ENCODE assay signal across 11 mouse cellular contexts in the genomic region with DNA sequence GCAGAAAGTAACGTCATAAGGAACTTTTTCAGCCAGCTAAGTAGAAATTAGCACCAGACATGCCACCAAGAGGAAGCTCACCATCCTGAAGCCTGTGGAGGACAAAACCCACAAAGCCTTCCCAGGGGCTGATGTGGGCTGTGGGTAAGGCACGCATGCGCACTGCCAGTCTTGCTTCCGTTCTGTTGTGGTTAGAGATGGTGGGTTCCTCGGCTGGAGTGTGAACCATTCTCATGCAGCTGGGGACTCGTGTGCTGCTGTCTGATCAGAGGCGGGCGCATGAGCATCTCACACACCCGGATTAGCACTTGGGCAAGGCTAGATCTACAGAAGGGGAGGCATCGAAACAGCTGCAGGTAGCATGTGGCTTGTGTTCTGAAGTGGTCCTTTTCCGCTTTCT. TPM values are rescaled to one million over a fixed set of nuclear protein-coding genes. Genes with fewer than 3 reads are reported as not detected.
A peak's percentile ranks its signal among the peaks of the same experiment; 100 is the strongest.
DNase-seq lines count a peak whose midpoint lies in the region; ATAC-seq and TF ChIP-seq lines count a peak whose summit lies in the region.
"Had no signal": no experiment of that assay in that cellular context is flagged by ENCODE, and none has a peak within 500 bp of the region (broad histone marks: within the 10 kb centered on the region; RNA-seq: fewer than 3 reads in every experiment).

No protein-coding gene starts in this region.

- no peak overlapping the region for H3K4me2 ChIP-seq in forebrain, postnatal 0 days (ENCODE audit: low read depth)
- H3K4me2 ChIP-seq: heart, embryonic 15.5 days had no signal

- H3K9me3 ChIP-seq in forebrain, postnatal 0 days (ENCODE audit: low read length), result no peaks in the 10 kb centered on the region
- H3K9me3 ChIP-seq in midbrain, embryonic 10.5 days (replicated peaks), result no peaks in the 10 kb centered on the region
- H3K9me3 ChIP-seq: heart, embryonic 15.5 days had no signal

- WGBS in forebrain, postnatal 0 days, result 85% methylated on average over 11 of the region's 11 CpGs
- 87% methylated on average over 11 of the region's 11 CpGs for WGBS in midbrain, embryonic 10.5 days

- no peaks in the 10 kb centered on the region for H3K36me3 ChIP-seq in forebrain, postnatal 0 days (ENCODE audit: insufficient read depth)
- no peaks in the 10 kb centered on the region for H3K36me3 ChIP-seq in midbrain, embryonic 10.5 days
- H3K36me3 ChIP-seq: heart, embryonic 15.5 days had no signal

- H3K27me3 ChIP-seq in forebrain, postnatal 0 days (ENCODE audit: insufficient read depth, low read length), result no peaks in the 10 kb centered on the region; the same call in 1 of the 2 replicates
- peaks cover 55% of the 10 kb centered on the region for H3K27me3 ChIP-seq in midbrain, embryonic 10.5 days (ENCODE audit: low read depth, poor library complexity, severe bottlenecking)
- H3K27me3 ChIP-seq: heart, embryonic 15.5 days had no signal

- TF ChIP-seq CTCF in forebrain, postnatal 0 days (IDR thresholded peaks at IDR 0.05; ENCODE audit: low read depth), result no peak

- no peak overlapping the region for H3K4me3 ChIP-seq in forebrain, postnatal 0 days (ENCODE audit: low read depth, low read length)
- no peak overlapping the region for H3K4me3 ChIP-seq in midbrain, embryonic 10.5 days
- H3K4me3 ChIP-seq: heart, embryonic 15.5 days had no signal

- H3K27ac ChIP-seq in forebrain, postnatal 0 days (ENCODE audit: low read depth, low read length), result no peak overlapping the region
- no peak overlapping the region for H3K27ac ChIP-seq in midbrain, embryonic 10.5 days (replicated peaks)
- H3K27ac ChIP-seq: heart, embryonic 15.5 days; macrophage had no signal

- no peaks in the 10 kb centered on the region for H3K4me1 ChIP-seq in forebrain, postnatal 0 days (ENCODE audit: insufficient read depth)
- H3K4me1 ChIP-seq in midbrain, embryonic 10.5 days, result 0 out of 2 replicates have a peak, but pooled peaks cover 5% of the 10 kb centered on the region
- H3K4me1 ChIP-seq: heart, embryonic 15.5 days had no signal

- ATAC-seq in neutrophil, adult 5-6 weeks (ENCODE audit: extremely low read depth, insufficient number of reproducible peaks, low FRiP score, poor library complexity, severe bottlenecking), result peak; percentile 50; the same call in 1 of the 2 replicates
- no peak for ATAC-seq in forebrain, postnatal 0 days
- ATAC-seq: forebrain, embryonic 16.5 days had no signal

- DNase-seq in spleen, adult 12 weeks (ENCODE audit: low spot score), result peak; percentile 12
- DNase-seq in spleen, postnatal 14 days (ENCODE audit: low spot score in 2 of 2), result no peak
- peak; percentile 45 for DNase-seq in liver
- DNase-seq in right cerebral cortex, adult 18-20 months, result no peak
- no peak for DNase-seq in forebrain, postnatal 0 days
- no peak for DNase-seq in Muller cell, postnatal 12 days (ENCODE audit: inconsistent ontology term)
- DNase-seq in midbrain, embryonic 10.5 days (ENCODE audit: low spot score), result no peak

- no peak overlapping the region for H3K9ac ChIP-seq in forebrain, postnatal 0 days
- H3K9ac ChIP-seq: heart, embryonic 15.5 days had no signal

RNA-seq across cellular contexts. Expression of a gene that starts 29.0 kb away (rescaled TPM):
- 2.3 and 3.1 TPM in 2 replicates for total RNA-seq in neutrophil, adult 5-6 weeks (2017)
- total RNA-seq in forebrain, postnatal 0 days (2014; rRNA removed), result 44.0 and 46.9 TPM in 2 replicates
- polyA plus RNA-seq in forebrain, postnatal 0 days (2015; fragmentation: Nextera tagmentation; extraction: Ambion mirVana), result 8.5 and 16.3 TPM in 2 replicates
- polyA plus RNA-seq in midbrain, embryonic 10.5 days (2016; fragmentation: Nextera tagmentation; extraction: Ambion mirVana), result 13.7 and 19.4 TPM in 2 replicates

RNA-seq across cellular contexts. Expression of a gene that starts 56.2 kb away (rescaled TPM):
- 2.0 and 3.6 TPM in 2 replicates for total RNA-seq in neutrophil, adult 5-6 weeks (2017)
- 0.92 and 2.0 TPM in 2 replicates for total RNA-seq in forebrain, postnatal 0 days (2014; rRNA removed)
- 1.0 and 1.1 TPM in 2 replicates for polyA plus RNA-seq in forebrain, postnatal 0 days (2015; fragmentation: Nextera tagmentation; extraction: Ambion mirVana)
- polyA plus RNA-seq in midbrain, embryonic 10.5 days (2016; fragmentation: Nextera tagmentation; extraction: Ambion mirVana), result 17.1 and 18.8 TPM in 2 replicates

Comparison
In these comparisons a context has a peak if more than half of its experiments do, and no peak if none do; other contexts are left out.
1. DNase-seq: peak in spleen, adult 12 weeks (single experiment) and liver (single experiment); none in spleen, postnatal 14 days (0 of 2), right cerebral cortex, adult 18-20 months (single experiment), forebrain, postnatal 0 days (single experiment), Muller cell, postnatal 12 days (single experiment) and midbrain, embryonic 10.5 days (single experiment).
2. RNA of a gene that starts 29.0 kb away (total RNA-seq): 44.0 to 46.9 TPM in forebrain, postnatal 0 days; 2.3 to 3.1 TPM in neutrophil, adult 5-6 weeks; every median in the first group is over 10 times any median in the second.